Mouse (Mus musculus) embryonic fibroblast, embryonic 13.5 days (primary cell): ENCODE measurements around the gene Ano6.

Source experiments
- CTCF ChIP-seq: IDR thresholded peaks from 2 replicates; pipeline ENCODE4 v1.5.1; 2011; ENCODE audit warnings: mild to moderate bottlenecking, control low read depth, low read length, moderate library complexity, borderline replicate concordance; ENCODE audit not compliant: insufficient read depth
- POLR2A ChIP-seq: IDR thresholded peaks from 2 replicates; pipeline ENCODE4 v1.6.1; 2011; ENCODE audit warnings: low read depth, mild to moderate bottlenecking, control low read depth, low read length, moderate library complexity

- TF ChIP-seq POLR2A = no peak
- TF ChIP-seq CTCF = no peak
These were observed 171.9 kb downstream of the Ano6 start for GRCm38 (mm10) chr15:95962411-95963123.
